Mouse (Mus musculus) CH12.LX (cell line): Measurements from ENCODE around the gene Parp9. TPM values are rescaled to one million over a fixed set of nuclear protein-coding genes. Genes with fewer than 3 reads are reported as not detected.

Experiments
- DNase-seq: peaks from one replicate; pipeline ENCODE4 v3.0.0-alpha.2; 2013; ENCODE audit errors: extremely low read depth
- H3K27ac ChIP-seq: 2 replicates; pipeline ENCODE4 v1.5.1; 2012; ENCODE audit warnings: low read depth, mild to moderate bottlenecking, control low read depth, moderate library complexity; ENCODE audit not compliant: insufficient read depth
- H3K27me3 ChIP-seq: replicated peaks from 2 replicates; pipeline ENCODE3; 2012; ENCODE audit warnings: inconsistent platforms
- H3K36me3 ChIP-seq, 2 experiments: replicated peaks in 1 of 2; 2 replicates each; pipeline versions ENCODE3 to v1.6.1; 2012; ENCODE audit warnings: inconsistent platforms in 1 of 2, low read length in 1 of 2, mild to moderate bottlenecking in 1 of 2, mixed read lengths in 1 of 2, moderate library complexity in 1 of 2; ENCODE audit not compliant: control insufficient read depth in 1 of 2, insufficient read depth in 1 of 2
- H3K4me1 ChIP-seq, 2 experiments: 2 replicates each; pipeline ENCODE4 v1.6.1; 2012; ENCODE audit warnings: inconsistent platforms in 1 of 2, moderate library complexity in 1 of 2; ENCODE audit not compliant: insufficient read depth in 2 of 2, control insufficient read depth in 1 of 2
- H3K4me2 ChIP-seq: 2 replicates; pipeline ENCODE4 v1.6.1; 2012; ENCODE audit warnings: low read depth, mild to moderate bottlenecking, control low read depth; ENCODE audit not compliant: poor library complexity, insufficient read depth, severe bottlenecking
- H3K4me3 ChIP-seq, 3 experiments: fragments of 150-350 bp in 1 of 3; sonication (generic) in 1 of 3; replicated peaks in 1 of 3; 2 replicates each; pipeline versions ENCODE3 to v1.5.1; 2011 to 2012; ENCODE audit warnings: low read depth in 2 of 3, low read length in 2 of 3, mild to moderate bottlenecking in 2 of 3, moderate library complexity in 2 of 3, control low read depth in 1 of 3, improper control_type of control experiment in 1 of 3, inconsistent platforms in 1 of 3, mixed read lengths in 1 of 3; ENCODE audit not compliant: poor library complexity in 1 of 3
- H3K79me2 ChIP-seq: replicated peaks from 2 replicates; pipeline ENCODE4 v1.6.1; 2012; ENCODE audit warnings: mild to moderate bottlenecking, moderate library complexity; ENCODE audit not compliant: control insufficient read depth, poor library complexity, insufficient read depth, severe bottlenecking; ENCODE audit errors: extremely low read depth
- H3K9ac ChIP-seq: 2 replicates; pipeline ENCODE4 v1.6.1; 2012; ENCODE audit warnings: low read depth, mild to moderate bottlenecking, control low read depth, moderate library complexity; ENCODE audit not compliant: insufficient read depth
- H3K9me3 ChIP-seq: replicated peaks from 2 replicates; pipeline ENCODE3; 2012; ENCODE audit warnings: low read length, inconsistent platforms, mixed read lengths
- BHLHE40 ChIP-seq: IDR thresholded peaks from 2 replicates; pipeline ENCODE4 v1.6.1; 2011; ENCODE audit warnings: mild to moderate bottlenecking, low read depth, low read length, improper control_type of control experiment
- CHD2 ChIP-seq: IDR thresholded peaks from 2 replicates; pipeline ENCODE4 v1.6.1; 2011; ENCODE audit warnings: low read length, improper control_type of control experiment
- CTCF ChIP-seq, 2 experiments: IDR thresholded peaks in 1 of 2; conservative IDR thresholded peaks in 1 of 2; 2 replicates each; pipeline ENCODE4 v1.5.1; 2011 to 2012; ENCODE audit warnings: low read depth in 2 of 2, low read length in 2 of 2, improper control_type of control experiment in 1 of 2, inconsistent platforms in 1 of 2, mild to moderate bottlenecking in 1 of 2, moderate library complexity in 1 of 2
- E2F4 ChIP-seq: IDR thresholded peaks from 2 replicates; pipeline ENCODE4 v1.6.1; 2011; ENCODE audit warnings: low read depth, low read length, improper control_type of control experiment; ENCODE audit not compliant: insufficient replicate concordance
- ELF1 ChIP-seq: IDR thresholded peaks from 2 replicates; pipeline ENCODE4 v1.6.1; 2014; ENCODE audit warnings: low read depth, mild to moderate bottlenecking, inconsistent platforms, low read length, improper control_type of control experiment
- EP300 ChIP-seq: IDR thresholded peaks from 2 replicates; pipeline ENCODE4 v1.6.1; 2011; ENCODE audit warnings: low read length, improper control_type of control experiment
- IRF4 ChIP-seq: IDR thresholded peaks from 2 replicates; pipeline ENCODE4 v1.6.1; 2014; ENCODE audit warnings: low read depth, mild to moderate bottlenecking, inconsistent platforms, low read length, improper control_type of control experiment
- JUND ChIP-seq: conservative IDR thresholded peaks from 2 replicates; pipeline ENCODE4 v1.6.1; 2011; ENCODE audit warnings: low read depth, low read length, improper control_type of control experiment
- KAT2A ChIP-seq: IDR thresholded peaks from 2 replicates; pipeline ENCODE4 v1.6.1; 2012; ENCODE audit warnings: low read length, improper control_type of control experiment, inconsistent platforms; ENCODE audit not compliant: insufficient replicate concordance
- MAFK ChIP-seq: IDR thresholded peaks from 2 replicates; pipeline ENCODE4 v1.6.1; 2011; ENCODE audit warnings: low read length, improper control_type of control experiment; ENCODE audit not compliant: insufficient replicate concordance
- MAZ ChIP-seq: IDR thresholded peaks from 2 replicates; pipeline ENCODE4 v1.6.1; 2012; ENCODE audit warnings: low read depth, mild to moderate bottlenecking, inconsistent platforms, low read length, improper control_type of control experiment, moderate library complexity
- MYC ChIP-seq: IDR thresholded peaks from 2 replicates; pipeline ENCODE4 v1.6.1; 2011; ENCODE audit warnings: low read depth, mild to moderate bottlenecking, improper control_type of control experiment, low read length
- NELFE ChIP-seq: IDR thresholded peaks from 2 replicates; pipeline ENCODE4 v1.6.1; 2011; ENCODE audit warnings: low read depth, low read length, improper control_type of control experiment
- USF2 ChIP-seq: conservative IDR thresholded peaks from 2 replicates; pipeline ENCODE4 v1.6.1; 2011; ENCODE audit warnings: low read depth, low read length, improper control_type of control experiment
- ZMIZ1 ChIP-seq: IDR thresholded peaks from 2 replicates; pipeline ENCODE4 v1.6.1; 2012; ENCODE audit warnings: low read depth, mild to moderate bottlenecking, inconsistent platforms, low read length, improper control_type of control experiment
- ZNF384 ChIP-seq: IDR thresholded peaks from 2 replicates; pipeline ENCODE4 v1.6.1; 2012; ENCODE audit warnings: low read depth, low read length, improper control_type of control experiment, inconsistent platforms
- dilution Hi-C: fragments of 300-500 bp; cut with MboI; formaldehyde crosslinking; loops from 2 replicates; pipeline ENCODE4 v1.14.3; 2020; ENCODE audit warnings: low sequenced_read_pairs; ENCODE audit not compliant: extremely low pct_unique_long_range_greater_than_20kb, extremely low pct_ligation_motif_present
- in situ Hi-C: fragments of 300-500 bp; cut with MboI; formaldehyde crosslinking; loops from 3 replicates; pipeline ENCODE4 v1.14.3; 2019; ENCODE audit warnings: low sequenced_read_pairs, low pct_ligation_motif_present, low pct_unique_long_range_greater_than_20kb, mixed read lengths
- polyA plus RNA-seq: library from polyadenylated mRNA; unstranded; fragments of >175 nt; gene quantifications from 2 replicates; pipeline ENCODE4 v1.2.1, GENCODE M21; 2012; ENCODE audit warnings: low read depth; ENCODE audit not compliant: insufficient read length
- total RNA-seq, 2 experiments: library from RNA; depleted of rRNA; stranded (reverse); fragments of 300-350 nt in 1 of 2; fragments of >200 nt in 1 of 2; gene quantifications; 2 replicates each; pipeline ENCODE4 v1.2.3; 2012 to 2014

The Parp9 gene
- total and polyA plus RNA-seq, 3 experiments, result 30.3 to 53.1 (median 33.2) TPM

GRCm38 (mm10) chr16:35905819-35906485, 32.3 kb upstream of the Parp9 start:
- H3K79me2 ChIP-seq, result no peaks in the 10 kb centered on the region
- no peaks in the 10 kb centered on the region for H3K27me3 ChIP-seq
- in situ Hi-C loops (no loop called here), dilution Hi-C loops (no loop called here)
- no peak overlapping the region for H3K27ac ChIP-seq
- no peaks in the 10 kb centered on the region for H3K36me3 ChIP-seq
- H3K4me3 ChIP-seq, result no peak overlapping the region
- peaks cover 30% of the 10 kb centered on the region for H3K9me3 ChIP-seq
- peaks cover 6 to 37% of the 10 kb centered on the region in 2 experiments; a peak in 3 of 4 replicates for H3K4me1 ChIP-seq
- TF ChIP-seq IRF4, result peak; percentile 46; the same call in 1 of the 2 replicates
- no peak for TF ChIP-seq CHD2
- TF ChIP-seq MAZ, result 0 out of 2 replicates have a peak, but pooled peaks have one; percentile 50
- no peak for TF ChIP-seq E2F4
- TF ChIP-seq MAFK, result peak; percentile 88
- TF ChIP-seq USF2, result no peak
- TF ChIP-seq JUND, result no peak
- no peak for TF ChIP-seq CTCF (conservative IDR thresholded peaks at IDR 0.05 in 1 of 2, IDR thresholded peaks at IDR 0.05 in 1 of 2; ENCODE audit: low read depth in 2 of 2, low read length in 2 of 2)
- no peak for TF ChIP-seq BHLHE40
- TF ChIP-seq ZNF384, result no peak
- DNase-seq, result no peak
- peak overlapping the region; percentile 72 for H3K4me2 ChIP-seq
- no peak overlapping the region for H3K9ac ChIP-seq

DNA sequence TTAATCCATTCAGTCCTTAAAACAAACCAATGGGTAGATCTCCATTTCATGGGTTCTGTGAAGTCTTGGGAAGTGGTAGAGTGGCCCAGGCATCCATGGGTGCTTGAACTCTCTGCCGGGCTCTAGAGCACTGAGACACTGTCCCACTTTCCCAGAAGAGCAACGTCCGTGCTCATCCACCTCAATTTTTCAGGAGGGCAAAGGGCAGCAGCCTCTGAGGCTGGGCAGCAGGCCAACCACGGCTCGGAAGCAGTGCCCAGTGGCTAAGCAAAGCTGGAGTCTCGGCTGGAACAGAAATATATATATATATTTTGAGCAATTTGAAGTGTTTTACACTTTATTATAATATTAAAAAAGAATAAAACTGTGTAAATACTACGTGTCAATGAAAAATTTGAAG, 31.4 kb upstream of the Parp9 start:
- dilution Hi-C loops (no loop called here), in situ Hi-C loops (no loop called here)
- TF ChIP-seq MAFK (no peak), CTCF (conservative IDR thresholded peaks at IDR 0.05 in 1 of 2, IDR thresholded peaks at IDR 0.05 in 1 of 2; ENCODE audit: low read depth in 2 of 2, low read length in 2 of 2) (no peak), EP300 (no peak), NELFE (no peak), ELF1 (no peak), IRF4 (no peak), KAT2A (no peak), MYC (no peak), ZMIZ1 (no peak)
- Histone ChIP-seq H3K27me3 (no peaks in the 10 kb centered on the region), H3K36me3 (no peaks in the 10 kb centered on the region), H3K79me2 (no peaks in the 10 kb centered on the region), H3K4me2 (no peak overlapping the region), H3K4me1 (peaks cover 6 to 37% of the 10 kb centered on the region in 2 experiments; a peak in 3 of 4 replicates), H3K9me3 (peaks cover 30% of the 10 kb centered on the region), H3K4me3 (no peak overlapping the region), H3K9ac (no peak overlapping the region), H3K27ac (no peak overlapping the region)
- DNase-seq, result no peak
